Mouse (Mus musculus): ENCODE results near the gene Cux2. TPM values are rescaled to one million over a fixed set of nuclear protein-coding genes. Genes with fewer than 3 reads are reported as not detected.

Gene Cux2
- 1.2 and 1.4 TPM in 2 replicates for total RNA-seq (2012; rRNA removed)
- polyA plus RNA-seq (2012; ENCODE audit: insufficient read depth in 1 of 2, insufficient read length in 2 of 2, low read depth in 1 of 2, low replicate concordance in 2 of 2, missing spikeins in 1 of 2), result 1 to 10 TPM in 1 of 2 experiments, not detected in 1; 3.5 TPM

- H3K9ac ChIP-seq (ENCODE audit: control insufficient read depth, low read depth, low read length, poor library complexity, severe bottlenecking), result peak within 1 kb of the TSS; percentile 88
- peak within 1 kb of the TSS; percentile 57 to 74 for H3K4me3 ChIP-seq (ENCODE audit: control insufficient read depth in 1 of 2, insufficient read depth in 1 of 2, low read depth in 2 of 2, low read length in 2 of 2)
- DNase-seq (ENCODE audit: low read depth, low spot score), result peak; percentile 78
These were observed at the start of gene Cux2 for GRCm38 (mm10) chr5:122050017-122050831. Gene Cux2 (minus strand): TSS chr5:122050102.

GRCm38 (mm10) chr5:122094439-122094838 is 44.5 kb upstream of the Cux2 start:
- H3K9ac ChIP-seq (ENCODE audit: control insufficient read depth, low read depth, low read length, poor library complexity, severe bottlenecking), result no peak overlapping the region
- no peak for DNase-seq (ENCODE audit: low read depth, low spot score)
- H3K27ac ChIP-seq (ENCODE audit: control insufficient read depth, low read depth, low read length), result no peak overlapping the region
- H3K9me3 ChIP-seq (replicated peaks; ENCODE audit: insufficient read depth, low read length), result no peaks in the 10 kb centered on the region
- H3K4me1 ChIP-seq (ENCODE audit: control insufficient read depth in 1 of 2, insufficient read depth in 2 of 2, low read length in 2 of 2), result no peaks in the 10 kb centered on the region
- H3K79me2 ChIP-seq (ENCODE audit: control insufficient read depth, insufficient read depth, low read length, poor library complexity), result no peaks in the 10 kb centered on the region
- no peak overlapping the region for H3K4me3 ChIP-seq (ENCODE audit: control insufficient read depth in 1 of 2, insufficient read depth in 1 of 2, low read depth in 2 of 2, low read length in 2 of 2)
- no peaks in the 10 kb centered on the region for H3K36me3 ChIP-seq (ENCODE audit: control insufficient read depth in 1 of 2, insufficient read depth in 2 of 2, low read length in 2 of 2)
- H3K27me3 ChIP-seq (ENCODE audit: control insufficient read depth in 1 of 2, insufficient read depth in 2 of 2, low read length in 2 of 2), result peaks cover 2 to 4% of the 10 kb centered on the region in 2 experiments; a peak in 3 of 4 replicates
- no peak for TF ChIP-seq ZKSCAN1 (IDR thresholded peaks at IDR 0.05; ENCODE audit: low read depth, low read length)
- TF ChIP-seq USF1 (IDR thresholded peaks at IDR 0.05; ENCODE audit: low read depth, low read length), result no peak
- no peak for TF ChIP-seq JUND (IDR thresholded peaks at IDR 0.05; ENCODE audit: low read depth, low read length)
- no peak for TF ChIP-seq EP300 (IDR thresholded peaks at IDR 0.05; ENCODE audit: low read depth in 1 of 2, low read length in 2 of 2)
- TF ChIP-seq MXI1 (IDR thresholded peaks at IDR 0.05; ENCODE audit: low read depth, low read length), result no peak
- no peak for TF ChIP-seq SIN3A (IDR thresholded peaks at IDR 0.05; ENCODE audit: low read length)
- TF ChIP-seq SMC3 (IDR thresholded peaks at IDR 0.05; ENCODE audit: low read depth, low read length), result no peak
- TF ChIP-seq NRF1 (IDR thresholded peaks at IDR 0.05; ENCODE audit: insufficient read depth, low read depth, low read length, poor library complexity, severe bottlenecking), result no peak

More at GRCm38 (mm10) chr5:122050017-122050831, at the start of gene Cux2:
- Histone ChIP-seq H3K79me2 (ENCODE audit: control insufficient read depth, insufficient read depth, low read length, poor library complexity) (peaks cover 2% of the 10 kb centered on the region; the same call in 1 of the 2 replicates), H3K36me3 (ENCODE audit: control insufficient read depth in 1 of 2, insufficient read depth in 2 of 2, low read length in 2 of 2) (no peaks in the 10 kb centered on the region), H3K27ac (ENCODE audit: control insufficient read depth, low read depth, low read length) (peak within 1 kb of the TSS; percentile 68), H3K9me3 (replicated peaks; ENCODE audit: insufficient read depth, low read length) (no peaks in the 10 kb centered on the region), H3K4me1 (ENCODE audit: control insufficient read depth in 1 of 2, insufficient read depth in 2 of 2, low read length in 2 of 2) (no peaks in the 10 kb centered on the region), H3K27me3 (ENCODE audit: control insufficient read depth in 1 of 2, insufficient read depth in 2 of 2, low read length in 2 of 2) (no peaks in the 10 kb centered on the region)
- TF ChIP-seq POLR2AphosphoS5 (IDR thresholded peaks at IDR 0.05; ENCODE audit: borderline replicate concordance, low read depth, low read length) (no peak), CTCF (IDR thresholded peaks at IDR 0.05 in 2 of 3, conservative IDR thresholded peaks at IDR 0.05 in 1 of 3; ENCODE audit: control insufficient read depth in 1 of 3, insufficient read depth in 1 of 3, low read depth in 2 of 3, low read length in 3 of 3, poor library complexity in 1 of 3, severe bottlenecking in 1 of 3) (peak; percentile 41 to 77 (median 61); a peak in 5 of 6 replicates), NELFE (IDR thresholded peaks at IDR 0.05; ENCODE audit: low read depth, low read length) (0 out of 2 replicates have a peak, but pooled peaks have one; percentile 26), POLR2AphosphoS2 (IDR thresholded peaks at IDR 0.05; ENCODE audit: low read length) (no peak), POLR2A (IDR thresholded peaks at IDR 0.05; ENCODE audit: control insufficient read depth in 1 of 2, insufficient read depth in 1 of 2, low read depth in 1 of 2, low read length in 2 of 2, poor library complexity in 1 of 2) (peak in 1 of 2 experiments; percentile 62; a peak in 2 of 4 replicates)
